Mouse (Mus musculus) liver, embryonic 14.5 days (tissue): ENCODE measurements at regions not wholly inside any gene's neighbourhood (a gene's known extent, or its start where the extent isn't known, plus 50 kb on each side); places are given as distances from the start of the nearest gene placed in this dataset.
A peak's percentile ranks its signal among the peaks of the same experiment; 100 is the strongest.

Source experiments
- ATAC-seq: fragments of 200-750 bp; cut with Nextera tagmentation; 2 replicates; pipeline ENCODE4 v1.8.0; 2017; ENCODE audit warnings: moderate number of reproducible peaks, mild to moderate bottlenecking, moderate library complexity; ENCODE audit not compliant: insufficient read depth
- DNase-seq, 3 experiments: peaks; one replicate each; pipeline ENCODE4 v3.0.0-alpha.2; 2012 to 2013; ENCODE audit warnings: low read depth in 3 of 3, low spot score in 3 of 3
- H3K27ac ChIP-seq: fragments of 300-500 bp; sonication (generic); 2 replicates; pipeline ENCODE4 v1.5.1; 2014; ENCODE audit warnings: moderate library complexity, mild to moderate bottlenecking, control low read depth, inconsistent platforms
- H3K27me3 ChIP-seq: fragments of 300-500 bp; sonication (generic); 2 replicates; pipeline ENCODE4 v1.6.1; 2014; ENCODE audit warnings: mild to moderate bottlenecking, low read length, moderate library complexity; ENCODE audit not compliant: control insufficient read depth, insufficient read depth
- H3K36me3 ChIP-seq: fragments of 300-500 bp; sonication (generic); replicated peaks from 2 replicates; pipeline ENCODE4 v1.6.1; 2014; ENCODE audit warnings: low read depth; ENCODE audit not compliant: control insufficient read depth, insufficient read depth
- H3K4me1 ChIP-seq, 2 experiments: fragments of 200-500 bp in 1 of 2; fragments of 300-500 bp in 1 of 2; sonication (generic) in 1 of 2; replicated peaks; 2 replicates each; pipeline ENCODE4 v1.6.1; 2012 to 2014; ENCODE audit warnings: antibody characterized with exemption in 1 of 2, inconsistent platforms in 1 of 2, low read length in 1 of 2; ENCODE audit not compliant: control insufficient read depth in 2 of 2, insufficient read depth in 2 of 2
- H3K4me2 ChIP-seq: fragments of 300-500 bp; sonication (generic); 2 replicates; pipeline ENCODE4 v1.6.1; 2014; ENCODE audit warnings: low read depth, mild to moderate bottlenecking, control low read depth, moderate library complexity
- H3K4me3 ChIP-seq, 2 experiments: fragments of 200-500 bp in 1 of 2; fragments of 300-500 bp in 1 of 2; sonication (generic) in 1 of 2; 2 replicates each; pipeline ENCODE4 v1.5.1; 2012 to 2014; ENCODE audit warnings: low read depth in 2 of 2, low read length in 2 of 2, mild to moderate bottlenecking in 2 of 2, control low read depth in 1 of 2, inconsistent platforms in 1 of 2, moderate library complexity in 1 of 2; ENCODE audit not compliant: insufficient read depth in 1 of 2
- H3K9ac ChIP-seq: fragments of 300-500 bp; sonication (generic); replicated peaks from 2 replicates; pipeline ENCODE4 v1.6.1; 2014; ENCODE audit warnings: mild to moderate bottlenecking, control low read depth, moderate library complexity
- H3K9me3 ChIP-seq: fragments of 300-500 bp; sonication (generic); 2 replicates; pipeline ENCODE4 v1.6.1; 2016; ENCODE audit warnings: low read length, mixed read lengths; ENCODE audit not compliant: control insufficient read depth
- CTCF ChIP-seq: IDR thresholded peaks from 2 replicates; pipeline ENCODE4 v1.5.1; 2016; ENCODE audit warnings: antibody characterized with exemption, low read depth, control low read depth
- EP300 ChIP-seq: IDR thresholded peaks from 2 replicates; pipeline ENCODE4 v1.6.1; 2016; ENCODE audit warnings: antibody characterized with exemption, low read depth
- WGBS: fragments of 180-500 bp; shearing (Covaris S2); extraction: QIAGEN DNeasy Blood & Tissue Kit; methylation state at CpG from one replicate; pipeline ENCODE4 v1.1.7; 2014; ENCODE audit not compliant: insufficient replicate concordance; 5-methylcytosine and 5-hydroxymethylcytosine counted together

DNA sequence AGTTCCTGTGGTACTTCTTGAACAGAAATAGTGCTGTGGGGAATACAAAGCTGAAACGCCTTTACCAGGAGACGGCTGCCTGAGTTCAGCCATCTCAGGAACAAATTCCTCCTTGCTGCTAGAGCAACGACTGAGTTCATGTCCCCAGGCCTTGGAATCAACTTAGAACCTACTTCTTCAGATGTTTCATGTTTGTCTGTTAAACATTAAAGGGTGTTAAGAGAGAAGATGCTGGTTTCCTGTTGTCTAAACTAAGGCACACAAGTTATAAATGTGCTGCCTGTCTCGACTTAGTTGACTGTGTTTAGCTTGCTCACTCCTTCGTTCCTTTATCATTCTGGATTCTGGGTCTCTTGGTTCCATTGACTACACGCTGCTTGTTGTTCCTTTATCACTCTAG lies 125.2 kb downstream of the Nab1 start:
- Histone ChIP-seq H3K9ac (no peak overlapping the region), H3K27ac (no peak overlapping the region), H3K4me3 (no peak overlapping the region), H3K4me1 (no peaks in the 10 kb centered on the region; a peak in 1 of 4 replicates), H3K9me3 (no peaks in the 10 kb centered on the region), H3K4me2 (no peak overlapping the region), H3K27me3 (no peaks in the 10 kb centered on the region), H3K36me3 (no peaks in the 10 kb centered on the region)
- DNase-seq (no peak), ATAC-seq (no peak)
- TF ChIP-seq EP300, result no peak
- TF ChIP-seq CTCF, result no peak
- WGBS, result 60% methylated on average over 6 of the region's 6 CpGs

GRCm38 (mm10) chr1:52374666-52375065 lies 125.8 kb downstream of the Nab1 start:
- H3K4me3 ChIP-seq, result no peak overlapping the region
- TF ChIP-seq CTCF (no peak), EP300 (no peak)
- no peak overlapping the region for H3K27ac ChIP-seq
- H3K27me3 ChIP-seq, result no peaks in the 10 kb centered on the region
- no peaks in the 10 kb centered on the region for H3K9me3 ChIP-seq
- no peak overlapping the region for H3K9ac ChIP-seq
- DNase-seq (no peak), ATAC-seq (no peak)
- 49% methylated on average over 2 of the region's 2 CpGs for WGBS
- no peaks in the 10 kb centered on the region for H3K36me3 ChIP-seq
- no peaks in the 10 kb centered on the region; a peak in 1 of 4 replicates for H3K4me1 ChIP-seq
- no peak overlapping the region for H3K4me2 ChIP-seq

GRCm38 (mm10) chr1:52373817-52374216 lies 126.7 kb downstream of the Nab1 start:
- ATAC-seq, result no peak
- WGBS, result 13% methylated on average over 2 of the region's 2 CpGs

DNA sequence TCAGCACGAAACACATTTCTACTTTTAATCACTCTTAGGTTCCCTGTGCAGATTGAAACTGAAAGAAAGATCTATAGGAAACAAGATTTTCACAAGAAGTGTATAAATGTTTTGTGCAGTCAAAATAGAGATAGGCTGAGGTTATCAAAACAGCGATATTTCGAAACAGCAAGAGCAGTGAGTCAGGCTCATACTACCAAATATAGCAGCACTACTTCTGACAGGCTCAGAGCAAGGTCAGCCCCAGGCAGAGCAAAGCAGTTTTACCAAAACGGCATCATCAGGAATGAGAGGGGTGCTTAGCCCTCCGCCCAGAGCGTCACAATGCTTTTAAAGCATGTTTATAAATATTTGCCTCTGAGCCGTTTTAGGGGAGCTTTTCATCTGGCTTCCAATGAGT lies 133.4 kb upstream of the Gls start:
- TF ChIP-seq CTCF, result no peak
- TF ChIP-seq EP300, result no peak
- Histone ChIP-seq H3K4me1 (no peaks in the 10 kb centered on the region), H3K4me3 (no peak overlapping the region), H3K36me3 (no peaks in the 10 kb centered on the region), H3K27ac (no peak overlapping the region), H3K9ac (no peak overlapping the region), H3K9me3 (no peaks in the 10 kb centered on the region), H3K4me2 (no peak overlapping the region), H3K27me3 (no peaks in the 10 kb centered on the region)
- 55% methylated on average over 7 of the region's 7 CpGs for WGBS
- DNase-seq (no peak), ATAC-seq (no peak)

More at GRCm38 (mm10) chr1:52373817-52374216, 126.7 kb downstream of the Nab1 start:
- Histone ChIP-seq H3K9me3 (no peaks in the 10 kb centered on the region), H3K4me2 (no peak overlapping the region), H3K36me3 (no peaks in the 10 kb centered on the region), H3K4me3 (no peak overlapping the region), H3K27me3 (no peaks in the 10 kb centered on the region), H3K27ac (no peak overlapping the region), H3K9ac (no peak overlapping the region), H3K4me1 (no peaks in the 10 kb centered on the region; a peak in 1 of 4 replicates)
- no peak for DNase-seq
- TF ChIP-seq CTCF, result no peak
- peak; percentile 38; the same call in 1 of the 2 replicates for TF ChIP-seq EP300

GRCm38 (mm10) chr1:52363625-52364024 lies 130.6 kb upstream of the Gls start:
- Histone ChIP-seq H3K27me3 (no peaks in the 10 kb centered on the region), H3K9ac (no peak overlapping the region), H3K4me3 (no peak overlapping the region), H3K4me2 (no peak overlapping the region), H3K36me3 (no peaks in the 10 kb centered on the region), H3K4me1 (no peaks in the 10 kb centered on the region), H3K27ac (no peak overlapping the region), H3K9me3 (no peaks in the 10 kb centered on the region)
- TF ChIP-seq EP300, result no peak
- TF ChIP-seq CTCF, result no peak
- ATAC-seq (no peak), DNase-seq (no peak)
- 65% methylated on average over 3 of the region's 3 CpGs for WGBS
